Mouse (Mus musculus) limb, embryonic 14.5 days (tissue): ENCODE results near the gene Prkcsh. TPM values are rescaled to one million over a fixed set of nuclear protein-coding genes. Genes with fewer than 3 reads are reported as not detected.

ENCODE experiments used
- ATAC-seq: fragments of 200-750 bp; cut with Nextera tagmentation; 2 replicates; pipeline ENCODE4 v1.8.0; 2017; ENCODE audit warnings: low read depth, moderate number of reproducible peaks, moderate TSS enrichment; ENCODE audit not compliant: low FRiP score
- DNase-seq: peaks from one replicate; pipeline ENCODE4 v3.0.0-alpha.2; 2015; ENCODE audit warnings: low spot score
- H3K27ac ChIP-seq: fragments of 300-500 bp; sonication (generic); replicated peaks from 2 replicates; pipeline ENCODE4 v1.5.1; 2014; ENCODE audit warnings: low read depth, mild to moderate bottlenecking, low read length, moderate library complexity, mixed read lengths
- H3K27me3 ChIP-seq: fragments of 300-500 bp; sonication (generic); 2 replicates; pipeline ENCODE4 v1.6.1; 2014; ENCODE audit warnings: low read length, mixed read lengths; ENCODE audit not compliant: control insufficient read depth, insufficient read depth
- H3K36me3 ChIP-seq: fragments of 300-500 bp; sonication (generic); 2 replicates; pipeline ENCODE4 v1.6.1; 2014; ENCODE audit warnings: mild to moderate bottlenecking, low read length, moderate library complexity, mixed read lengths; ENCODE audit not compliant: control insufficient read depth, insufficient read depth
- H3K4me1 ChIP-seq: fragments of 300-500 bp; sonication (generic); 2 replicates; pipeline ENCODE4 v1.6.1; 2014; ENCODE audit warnings: antibody characterized with exemption, low read length, mixed read lengths; ENCODE audit not compliant: control insufficient read depth, insufficient read depth
- H3K4me2 ChIP-seq: fragments of 300-500 bp; sonication (generic); replicated peaks from 2 replicates; pipeline ENCODE4 v1.6.1; 2014; ENCODE audit warnings: low read depth, mild to moderate bottlenecking, low read length, moderate library complexity; ENCODE audit not compliant: severe bottlenecking
- H3K4me3 ChIP-seq: fragments of 300-500 bp; sonication (generic); replicated peaks from 2 replicates; pipeline ENCODE4 v1.5.1; 2014; ENCODE audit warnings: low read length
- H3K9ac ChIP-seq: fragments of 300-500 bp; sonication (generic); 2 replicates; pipeline ENCODE4 v1.6.1; 2014; ENCODE audit warnings: mild to moderate bottlenecking, low read depth, low read length, moderate library complexity; ENCODE audit not compliant: severe bottlenecking
- H3K9me3 ChIP-seq: fragments of 300-500 bp; sonication (generic); 2 replicates; pipeline ENCODE4 v1.6.1; 2016; ENCODE audit warnings: low read length; ENCODE audit not compliant: control insufficient read depth
- POLR2A ChIP-seq: fragments of 200-500 bp; IDR thresholded peaks from 2 replicates; pipeline ENCODE4 v1.8.0; 2012; ENCODE audit warnings: inconsistent platforms, mild to moderate bottlenecking, moderate library complexity, borderline replicate concordance; ENCODE audit not compliant: insufficient read depth, insufficient read length; ENCODE audit errors: extremely low read depth
- WGBS: fragments of 180-500 bp; shearing (Covaris S2); extraction: QIAGEN DNeasy Blood & Tissue Kit; methylation state at CpG from one replicate; pipeline ENCODE4 v1.1.7; 2014; 5-methylcytosine and 5-hydroxymethylcytosine counted together
- polyA plus RNA-seq, 2 experiments: library from polyadenylated mRNA; depleted of rRNA in 1 of 2; stranded (reverse) in 1 of 2; unstranded in 1 of 2; fragments of >200 nt; fragmentation: Nextera tagmentation in 1 of 2; extraction: Ambion mirVana in 1 of 2; gene quantifications; 2 replicates each; pipeline versions ENCODE4 v1.2.1 to v1.2.3; 2012 to 2014

The Prkcsh gene
- polyA plus RNA-seq (2012; rRNA removed) (156 and 188 TPM in 2 replicates), polyA plus RNA-seq (2014; fragmentation: Nextera tagmentation; extraction: Ambion mirVana) (89.0 and 103 TPM in 2 replicates)

GRCm38 (mm10) chr9:22002194-22003162 lies at the start of gene Prkcsh, which contains the start of gene Ccdc151:
TSS of gene Prkcsh (plus strand) at chr9:22002806.
TSS of gene Ccdc151 (minus strand) at chr9:22002634.
- Histone ChIP-seq H3K4me2 (peak within 1 kb of the TSS; percentile 79), H3K27me3 (no peaks in the 10 kb centered on the region), H3K4me1 (peaks cover 17% of the 10 kb centered on the region), H3K4me3 (peak within 1 kb of the TSS; percentile 61), H3K9ac (peak within 1 kb of the TSS; percentile 59), H3K27ac (peak within 1 kb of the TSS; percentile 29; the same call in 1 of the 2 replicates), H3K9me3 (no peaks in the 10 kb centered on the region), H3K36me3 (peaks cover 33% of the 10 kb centered on the region)
- peak; percentile 52; the same call in 1 of the 2 replicates for TF ChIP-seq POLR2A
- DNase-seq (peak; percentile 100), ATAC-seq (peak; percentile 99)
- 6% methylated on average over 57 of the region's 57 CpGs for WGBS

- Histone ChIP-seq H3K9ac (no peak overlapping the region), H3K27ac (no peak overlapping the region), H3K4me3 (no peak overlapping the region), H3K4me2 (no peak overlapping the region), H3K36me3 (0 out of 2 replicates have a peak, but pooled peaks cover 4% of the 10 kb centered on the region), H3K27me3 (no peaks in the 10 kb centered on the region), H3K4me1 (peaks cover 4% of the 10 kb centered on the region; the same call in 1 of the 2 replicates), H3K9me3 (no peaks in the 10 kb centered on the region)
- no peak for TF ChIP-seq POLR2A
- WGBS = 16% methylated on average over 3 of the region's 3 CpGs
- ATAC-seq (no peak), DNase-seq (no peak)
Measured at GRCm38 (mm10) chr9:21953600-21953999, 49.0 kb upstream of the Prkcsh start.

GRCm38 (mm10) chr9:21954635-21955034 lies 48.0 kb upstream of the Prkcsh start:
- Histone ChIP-seq H3K27ac (no peak overlapping the region), H3K4me1 (peaks cover 4% of the 10 kb centered on the region; the same call in 1 of the 2 replicates), H3K9ac (no peak overlapping the region), H3K4me3 (no peak overlapping the region), H3K27me3 (peaks cover 4% of the 10 kb centered on the region; the same call in 1 of the 2 replicates), H3K36me3 (0 out of 2 replicates have a peak, but pooled peaks cover 5% of the 10 kb centered on the region), H3K9me3 (no peaks in the 10 kb centered on the region), H3K4me2 (peak overlapping the region; percentile 61; the same call in 1 of the 2 replicates)
- 81% methylated on average over 3 of the region's 3 CpGs for WGBS
- no peak for TF ChIP-seq POLR2A
- no peak for ATAC-seq
- no peak for DNase-seq

- H3K9ac ChIP-seq = peak overlapping the region; percentile 76; the same call in 1 of the 2 replicates
- whole genome bisulfite sequencing = 3% methylated on average over 18 of the region's 18 CpGs
- H3K4me1 ChIP-seq = peaks cover 4% of the 10 kb centered on the region; the same call in 1 of the 2 replicates
- ATAC-seq (peak; percentile 53), DNase-seq (no peak)
- peak overlapping the region; percentile 61 for H3K4me2 ChIP-seq
- no peaks in the 10 kb centered on the region for H3K9me3 ChIP-seq
- H3K36me3 ChIP-seq = 0 out of 2 replicates have a peak, but pooled peaks cover 5% of the 10 kb centered on the region
- H3K4me3 ChIP-seq = peak overlapping the region; percentile 70
- H3K27ac ChIP-seq = peak overlapping the region; percentile 77
- TF ChIP-seq POLR2A = no peak
- peaks cover 10% of the 10 kb centered on the region for H3K27me3 ChIP-seq
Measured at GRCm38 (mm10) chr9:21955225-21955569, 47.4 kb upstream of the Prkcsh start.

GRCm38 (mm10) chr9:21955570-21956281 lies 46.9 kb upstream of the Prkcsh start, which contains the start of gene Swsap1:
TSS of gene Swsap1 (plus strand) at chr9:21955755.
- DNase-seq = peak; percentile 97

More at GRCm38 (mm10) chr9:21955570-21956281, 46.9 kb upstream of the Prkcsh start, which contains the start of gene Swsap1:
- peaks cover 15% of the 10 kb centered on the region for H3K27me3 ChIP-seq
- H3K9ac ChIP-seq = peak within 1 kb of the TSS; percentile 76
- under 1% methylated on average over 54 of the region's 54 CpGs for WGBS
- H3K27ac ChIP-seq = peak within 1 kb of the TSS; percentile 77
- 0 out of 2 replicates have a peak, but pooled peaks cover 5% of the 10 kb centered on the region for H3K36me3 ChIP-seq
- H3K4me3 ChIP-seq = peak within 1 kb of the TSS; percentile 70
- ATAC-seq = peak; percentile 98
- peaks cover 6% of the 10 kb centered on the region; the same call in 1 of the 2 replicates for H3K4me1 ChIP-seq
- 0 out of 2 replicates have a peak, but pooled peaks have one; percentile 30 for TF ChIP-seq POLR2A
- H3K9me3 ChIP-seq = no peaks in the 10 kb centered on the region
- peak within 1 kb of the TSS; percentile 61 for H3K4me2 ChIP-seq
